Mouse (Mus musculus) 3134 (cell line): ENCODE measurements around the gene Btbd35f20.
"Not testable (repeated sequence)": the region's sequence is repeated elsewhere in the genome, so short reads cannot be mapped to it uniquely, and the experiment has no call there.

Experiments used
- DNase-seq: peaks from one replicate; pipeline ENCODE4 v3.0.0-alpha.2; 2011; ENCODE audit warnings: low spot score; ENCODE audit not compliant: insufficient read length; ENCODE audit errors: extremely low read depth

Btbd35f20 gene

DNA sequence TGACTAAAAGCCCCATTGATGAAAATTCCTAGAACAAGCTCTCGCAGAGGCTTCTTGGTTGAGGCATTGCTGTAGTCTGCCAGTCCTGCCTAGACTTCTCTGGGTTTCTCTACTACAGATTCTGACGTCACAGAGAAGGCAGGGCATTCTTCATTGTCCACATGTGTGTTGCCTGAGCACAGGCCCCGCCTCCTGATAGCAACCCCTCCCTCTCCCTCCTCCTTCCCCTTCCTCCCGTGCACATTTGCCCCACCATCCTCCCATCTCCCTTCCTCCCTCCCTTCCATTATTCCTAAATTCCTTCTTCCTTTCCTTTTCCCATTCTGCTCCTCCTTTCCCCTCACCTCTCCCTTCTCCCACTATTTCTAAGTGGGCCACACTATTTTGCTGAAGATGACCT is at the start of gene Btbd35f20:
Btbd35f20 (minus strand) TSS at position 101 of the 400 bp plus-strand sequence.
- DNase-seq = not testable (repeated sequence)
